14 mouse cellular contexts compared by ENCODE assay signal in the genomic region with DNA sequence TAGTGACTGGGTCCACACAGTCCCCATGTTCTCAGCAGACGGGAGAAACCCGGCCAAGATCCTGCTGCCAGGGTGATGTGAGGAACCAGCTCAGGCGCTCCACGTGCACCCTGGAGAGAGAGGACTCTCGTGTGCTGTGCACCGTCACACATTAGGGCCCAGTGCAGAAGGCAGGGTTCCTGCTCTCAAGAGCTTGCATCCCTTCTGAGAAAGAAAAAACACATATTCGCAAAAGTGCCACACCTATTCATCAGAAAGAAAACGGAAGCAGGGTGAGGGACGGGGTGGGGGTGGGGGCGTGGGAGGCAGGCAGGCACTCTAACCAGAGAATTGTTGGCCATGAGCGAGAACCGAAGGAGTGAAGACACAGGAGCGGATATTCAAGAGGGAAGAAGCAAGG.
"Had no signal": no experiment of that assay in that cellular context is flagged by ENCODE, and none has a peak within 500 bp of the region (broad histone marks: within the 10 kb centered on the region; RNA-seq: fewer than 3 reads in every experiment).

No protein-coding gene starts in this region.

- DNase-seq: kidney, adult 2 months; kidney, postnatal 14 days; layer of hippocampus, adult 9-11 months; liver; lung, adult 2 months; lung, postnatal 14 days; lung, postnatal 4 days; midbrain, embryonic 14.5 days; right cerebral cortex, adult 18-20 months; right cerebral cortex, postnatal 14 days; spleen, adult 18-20 months; thymus, adult 2 months; thymus, postnatal 14 days; thymus, postnatal 4 days had no signal
